ENCODE assay signal across 12 mouse cellular contexts in the genomic region with DNA sequence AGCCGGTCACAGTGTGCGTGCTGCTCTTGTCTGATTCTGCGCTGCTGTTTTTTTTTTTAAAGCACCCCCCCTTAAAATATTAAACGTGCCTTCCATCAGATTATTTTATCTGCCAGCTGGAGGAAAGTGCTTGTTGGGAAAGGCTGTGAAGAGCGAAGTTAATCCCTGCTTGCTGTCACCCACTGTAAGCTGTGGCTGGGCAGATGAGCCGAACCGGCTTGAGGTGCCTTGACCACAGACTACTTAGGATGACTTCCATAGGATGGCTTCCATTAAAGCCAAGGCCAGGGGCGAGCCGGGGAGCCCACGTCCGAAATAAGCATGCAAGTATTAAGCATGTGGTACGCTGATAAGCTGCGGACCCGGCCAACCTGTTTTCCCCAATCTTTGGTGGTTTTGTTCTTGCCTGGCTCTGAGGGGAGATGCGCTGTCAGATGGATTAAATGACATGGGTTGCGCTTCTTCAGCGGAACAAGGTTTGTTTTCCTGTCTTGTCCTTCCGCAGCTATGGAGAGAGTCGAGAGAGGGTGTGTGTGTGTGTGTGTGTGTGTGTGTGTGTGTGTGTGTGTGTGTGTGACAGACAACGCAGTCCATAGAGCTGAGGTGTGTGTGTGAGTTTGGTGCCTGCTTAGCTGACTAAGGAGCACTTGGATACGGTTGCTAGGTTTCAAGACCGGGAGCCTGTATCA.
A peak's percentile ranks its signal among the peaks of the same experiment; 100 is the strongest.
DNase-seq lines count a peak whose midpoint lies in the region; ATAC-seq lines count a peak whose summit lies in the region.
"Had no signal": no experiment of that assay in that cellular context is flagged by ENCODE, and none has a peak within 500 bp of the region (broad histone marks: within the 10 kb centered on the region; RNA-seq: fewer than 3 reads in every experiment).

No protein-coding gene starts in this region.

- H3K4me3 ChIP-seq in hindbrain, embryonic 13.5 days, result no peak overlapping the region
- H3K4me3 ChIP-seq in hindbrain, embryonic 10.5 days, result no peak overlapping the region
- H3K4me3 ChIP-seq: embryonic facial prominence, embryonic 12.5 days; megakaryocyte, embryonic 14.5 days had no signal

- DNase-seq in hindbrain, embryonic 10.5 days (ENCODE audit: low spot score), result no peak
- DNase-seq in frontal cortex, postnatal 36 days (ENCODE audit: low spot score in 2 of 2), result peak; percentile 21 to 41
- peak; percentile 59 to 85 for DNase-seq in left cerebral cortex, postnatal 14 days (ENCODE audit: low spot score in 2 of 2)
- DNase-seq in right cerebral cortex, postnatal 14 days, result peak; percentile 54
- DNase-seq in spleen, postnatal 4 days (ENCODE audit: low spot score in 2 of 2), result no peak
- DNase-seq in kidney, postnatal 4 days, result no peak
- DNase-seq in kidney, adult 8-10 months, result no peak
- DNase-seq: gastrocnemius, postnatal 36 days; heart, postnatal 36 days had no signal

- no peaks in the 10 kb centered on the region for H3K27me3 ChIP-seq in hindbrain, embryonic 13.5 days
- no peaks in the 10 kb centered on the region for H3K27me3 ChIP-seq in hindbrain, embryonic 10.5 days (ENCODE audit: insufficient read depth, poor library complexity, severe bottlenecking)
- H3K27me3 ChIP-seq: embryonic facial prominence, embryonic 12.5 days had no signal

- H3K9ac ChIP-seq in hindbrain, embryonic 13.5 days, result no peak overlapping the region
- H3K9ac ChIP-seq: embryonic facial prominence, embryonic 12.5 days had no signal

- WGBS in hindbrain, embryonic 13.5 days, result 67% methylated on average over 22 of the region's 22 CpGs
- 84% methylated on average over 22 of the region's 22 CpGs for WGBS in hindbrain, embryonic 10.5 days

- intact Hi-C loops in left cerebral cortex, postnatal 14 days (cut with DNase I), result loop anchor here (5.0 kb wide), 1 partner anchor 44 kb away; no protein-coding TSS in a partner anchor

- H3K9me3 ChIP-seq in hindbrain, embryonic 13.5 days, result no peaks in the 10 kb centered on the region
- H3K9me3 ChIP-seq in hindbrain, embryonic 10.5 days, result no peaks in the 10 kb centered on the region
- H3K9me3 ChIP-seq: embryonic facial prominence, embryonic 12.5 days; megakaryocyte, embryonic 14.5 days had no signal

- H3K36me3 ChIP-seq in hindbrain, embryonic 13.5 days, result no peaks in the 10 kb centered on the region
- no peaks in the 10 kb centered on the region for H3K36me3 ChIP-seq in hindbrain, embryonic 10.5 days
- H3K36me3 ChIP-seq: embryonic facial prominence, embryonic 12.5 days had no signal

- H3K27ac ChIP-seq in hindbrain, embryonic 13.5 days, result peak overlapping the region; percentile 88
- no peak overlapping the region for H3K27ac ChIP-seq in hindbrain, embryonic 10.5 days
- H3K27ac ChIP-seq: embryonic facial prominence, embryonic 12.5 days had no signal

- peak; percentile 90 for ATAC-seq in hindbrain, embryonic 13.5 days (ENCODE audit: low FRiP score)

- peaks cover 22% of the 10 kb centered on the region for H3K4me1 ChIP-seq in hindbrain, embryonic 13.5 days (replicated peaks)
- H3K4me1 ChIP-seq in hindbrain, embryonic 10.5 days (replicated peaks), result peaks cover 7% of the 10 kb centered on the region
- H3K4me1 ChIP-seq: embryonic facial prominence, embryonic 12.5 days; megakaryocyte, embryonic 14.5 days had no signal

- H3K4me2 ChIP-seq in hindbrain, embryonic 13.5 days, result peak overlapping the region; percentile 33
- H3K4me2 ChIP-seq: embryonic facial prominence, embryonic 12.5 days had no signal

Comparison
In these comparisons a context has a peak if more than half of its experiments do, and no peak if none do; other contexts are left out.
1. DNase-seq: peak in frontal cortex, postnatal 36 days (2 of 2), left cerebral cortex, postnatal 14 days (2 of 2) and right cerebral cortex, postnatal 14 days (single experiment); none in hindbrain, embryonic 10.5 days (single experiment), spleen, postnatal 4 days (0 of 2), kidney, postnatal 4 days (0 of 2) and kidney, adult 8-10 months (0 of 2).